Mouse (Mus musculus): ENCODE data around the gene Ubash3b.

Gene Ubash3b

GRCm38 (mm10) chr9:41166886-41167285, 5.4 kb upstream of the Ubash3b start:
- DNase-seq (ENCODE audit: low spot score in 2 of 2): no peak

DNA sequence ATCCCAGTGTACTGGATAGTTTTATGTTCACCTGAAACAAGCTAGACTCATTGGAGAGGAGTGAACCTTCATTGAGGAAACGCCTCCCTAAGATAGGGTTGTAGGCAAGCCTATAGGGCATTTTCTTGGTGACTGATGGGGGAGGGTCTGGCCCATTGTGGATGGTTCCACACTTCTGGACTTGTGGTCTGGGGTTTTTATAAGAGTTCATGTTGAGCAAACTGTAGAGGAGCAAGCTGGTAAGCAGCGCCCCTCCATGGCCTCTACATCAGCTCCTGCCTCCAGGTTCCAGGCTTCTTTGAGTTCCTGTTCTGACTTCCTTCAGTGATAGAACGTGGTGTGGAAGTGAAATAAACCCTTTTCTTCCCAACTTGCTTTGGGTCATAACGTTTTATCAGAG, 866 bp upstream of the Ubash3b start:
- DNase-seq (ENCODE audit: low spot score in 2 of 2): no peak

DNA sequence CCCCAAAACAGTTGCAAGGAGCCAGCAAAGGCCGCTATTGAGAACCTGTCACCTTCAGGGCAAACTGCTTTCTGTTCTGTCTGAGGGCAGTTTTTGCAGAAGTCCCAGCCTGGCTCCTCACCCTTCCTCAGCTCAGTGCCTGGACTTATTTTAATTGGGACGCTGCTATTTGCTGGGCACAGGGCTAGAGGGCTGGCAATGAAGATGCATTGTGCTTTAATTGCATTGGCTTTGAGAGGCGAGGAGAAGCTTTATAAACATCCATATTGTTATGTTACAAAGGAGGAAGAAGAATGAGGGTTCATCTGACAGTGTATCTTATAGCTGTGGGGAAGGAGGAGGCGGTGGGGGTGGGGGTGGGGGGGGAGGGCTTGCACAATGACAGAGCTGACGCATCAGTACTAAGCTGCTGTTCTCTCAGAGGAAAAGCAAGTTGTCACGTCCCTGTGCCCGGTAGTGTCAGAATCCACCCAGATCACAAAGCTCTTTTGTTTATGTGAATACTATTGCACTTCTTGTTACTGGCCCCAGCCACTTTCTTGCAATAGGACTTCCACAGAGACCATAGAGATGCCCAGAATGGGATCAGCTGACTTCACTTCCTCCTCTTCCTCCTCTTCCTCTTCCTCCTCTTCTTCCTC, 841 bp downstream of the Ubash3b start:
- DNase-seq (ENCODE audit: low spot score in 2 of 2): no peak

DNA sequence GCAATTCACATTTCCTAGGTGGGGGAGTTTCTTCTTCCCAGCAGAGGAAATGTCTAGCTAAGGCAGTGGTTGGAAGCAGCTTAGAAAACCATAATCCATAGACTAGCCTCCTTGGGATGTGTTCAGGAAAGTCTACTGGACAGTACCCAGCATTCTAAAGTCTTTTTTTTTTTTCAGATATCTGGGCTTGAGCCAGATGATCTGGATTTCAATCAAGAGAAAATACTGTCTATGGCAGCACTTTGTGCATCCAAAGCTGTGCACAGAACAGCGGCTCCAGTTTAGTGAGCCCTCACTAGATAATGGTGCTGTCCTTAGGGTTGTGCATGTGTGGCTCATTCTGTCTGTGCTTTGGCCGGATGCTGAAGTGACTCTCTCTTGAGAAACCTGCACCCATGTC, 2.3 kb downstream of the Ubash3b start:
- DNase-seq (ENCODE audit: low spot score in 2 of 2): no peak

DNA sequence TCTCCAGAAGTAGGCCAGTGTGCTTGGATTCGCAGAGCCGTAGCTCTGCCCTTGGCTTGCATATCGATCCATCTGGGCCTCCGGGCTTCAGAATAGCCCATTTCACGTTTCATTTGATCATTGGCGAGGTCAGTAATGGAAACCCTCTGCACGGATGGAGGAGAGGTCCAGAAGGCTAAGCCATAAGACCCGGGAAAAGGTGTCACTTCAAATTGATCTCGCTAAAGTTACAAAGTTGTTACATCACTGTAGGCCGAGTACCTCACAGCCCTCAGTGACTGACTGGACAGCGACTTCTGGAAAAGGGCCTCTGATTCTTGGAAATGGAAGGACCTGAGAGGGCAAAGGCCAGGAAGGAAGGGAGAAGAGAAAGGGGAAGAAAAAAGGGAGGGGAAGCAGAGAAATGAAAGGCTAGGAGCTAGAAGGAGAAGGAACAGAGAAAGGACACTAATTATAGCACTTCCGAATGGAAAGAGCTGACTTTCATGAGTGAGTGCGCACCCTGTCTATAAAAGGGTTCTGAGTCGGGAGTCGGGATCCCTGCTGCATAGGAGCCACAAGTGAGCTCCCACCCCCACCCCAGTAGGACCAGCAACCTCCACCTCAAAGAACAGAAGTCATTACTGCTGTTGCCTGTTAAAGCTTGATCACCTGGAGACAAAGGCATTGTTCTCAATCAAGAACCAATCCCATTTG, 3.5 kb downstream of the Ubash3b start:
- no peak for DNase-seq (ENCODE audit: low spot score in 2 of 2)

GRCm38 (mm10) chr9:41157020-41157871, 4.3 kb downstream of the Ubash3b start:
- DNase-seq (ENCODE audit: low spot score in 2 of 2): peak; percentile 64 to 71

- DNase-seq (ENCODE audit: low spot score in 2 of 2): no peak
Measured at GRCm38 (mm10) chr9:41156720-41157019, 4.8 kb downstream of the Ubash3b start.

- no peak for DNase-seq (ENCODE audit: low spot score in 2 of 2)
Measured at GRCm38 (mm10) chr9:41156006-41156719, 5.3 kb downstream of the Ubash3b start.

GRCm38 (mm10) chr9:41153979-41154378, 7.5 kb downstream of the Ubash3b start:
- DNase-seq (ENCODE audit: low spot score in 2 of 2): no peak

DNA sequence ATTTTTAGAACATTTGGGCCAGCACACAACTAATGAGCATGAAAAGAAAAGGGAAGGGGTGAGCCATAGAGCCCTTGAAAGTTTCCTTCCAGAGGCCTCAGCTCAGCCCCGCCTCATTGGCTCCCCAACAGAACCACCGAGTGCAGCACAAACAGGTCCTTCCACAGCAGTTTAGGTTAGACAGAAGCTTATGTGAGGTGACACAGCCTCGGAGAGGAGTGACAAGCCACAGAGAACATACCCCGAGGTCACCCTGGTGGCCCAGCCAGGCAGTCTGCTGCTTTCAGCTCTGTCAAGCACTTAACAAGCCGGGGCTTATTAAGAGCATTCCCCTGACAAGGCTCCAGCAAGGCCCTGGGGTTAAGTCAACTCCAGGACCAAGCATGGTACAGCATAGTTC, 8.4 kb downstream of the Ubash3b start:
- DNase-seq (ENCODE audit: low spot score in 2 of 2): no peak

DNA sequence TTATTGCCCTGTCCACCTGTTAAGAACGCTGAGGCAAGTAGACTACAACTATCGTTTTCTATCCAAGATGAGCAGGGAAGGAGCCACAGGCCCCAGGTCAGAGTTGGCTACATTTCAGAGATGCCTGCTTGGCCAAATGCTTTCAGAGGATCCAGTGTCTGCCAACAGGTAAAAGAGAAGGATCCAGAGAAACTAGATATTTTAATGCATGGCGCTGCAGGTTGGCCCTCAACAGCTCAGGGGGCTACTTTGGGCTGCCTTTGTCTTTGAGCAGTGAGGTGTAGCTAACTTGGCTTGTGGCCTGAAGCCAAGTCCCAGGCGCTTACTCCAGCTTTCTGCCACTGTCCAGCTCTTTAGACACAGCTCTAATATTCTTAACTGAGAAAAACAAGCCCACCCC, 10.0 kb downstream of the Ubash3b start:
- no peak for DNase-seq (ENCODE audit: low spot score in 2 of 2)

- no peak for DNase-seq (ENCODE audit: low spot score in 2 of 2)
Measured at GRCm38 (mm10) chr9:41149896-41150295, 11.6 kb downstream of the Ubash3b start.

DNA sequence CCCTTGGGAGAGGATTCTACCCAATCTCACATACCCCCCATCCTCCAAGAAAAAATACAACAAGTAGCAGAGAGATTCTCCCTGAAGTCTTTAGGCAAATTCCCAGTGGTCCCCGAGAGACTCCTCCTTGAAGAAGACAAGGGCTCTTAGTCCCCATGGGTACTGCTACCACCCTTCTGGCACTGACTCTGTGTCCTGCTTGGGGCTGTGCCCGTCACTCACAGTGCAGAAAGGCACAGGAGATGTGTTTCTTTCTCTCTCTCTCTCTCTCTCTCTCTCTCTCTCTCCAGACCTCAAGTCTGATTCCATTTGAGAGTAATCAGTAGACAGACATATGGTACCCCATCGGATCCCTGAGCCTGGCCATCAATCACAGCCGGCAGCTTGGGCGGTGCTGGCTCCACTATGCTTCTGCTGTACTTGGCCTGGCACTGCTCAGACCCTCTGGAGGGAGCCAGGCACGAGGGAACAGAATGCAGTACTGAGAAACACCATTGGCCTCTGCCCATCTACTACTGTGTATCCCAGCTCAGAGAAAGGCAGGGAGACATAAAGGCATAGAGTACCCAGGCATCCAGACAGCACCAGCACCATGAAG, 12.3 kb downstream of the Ubash3b start:
- no peak for DNase-seq (ENCODE audit: low spot score in 2 of 2)

DNA sequence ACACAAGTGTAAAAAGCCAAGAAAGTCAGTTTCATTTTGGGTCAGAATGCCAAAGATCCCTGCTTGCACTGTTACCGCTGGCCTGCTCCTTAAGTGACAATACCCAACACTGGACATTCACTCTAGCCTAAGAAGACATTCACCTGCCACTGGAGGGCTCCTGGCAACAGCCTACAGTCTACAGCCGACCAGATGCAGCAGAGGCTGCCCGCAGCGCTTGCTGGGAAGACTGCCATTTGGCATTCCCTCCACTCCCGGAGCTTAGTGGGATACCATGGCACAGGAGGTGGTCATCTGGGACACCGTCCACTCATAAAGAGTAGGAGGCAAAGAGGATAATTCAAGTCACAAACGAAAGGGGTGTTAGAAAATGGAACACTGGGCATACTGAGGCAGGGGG, 12.9 kb downstream of the Ubash3b start:
- DNase-seq (ENCODE audit: low spot score in 2 of 2): no peak

GRCm38 (mm10) chr9:41147203-41147842, 14.2 kb downstream of the Ubash3b start:
- DNase-seq (ENCODE audit: low spot score in 2 of 2): no peak

- no peak for DNase-seq (ENCODE audit: low spot score in 2 of 2)
Measured at GRCm38 (mm10) chr9:41143825-41144224, 17.7 kb downstream of the Ubash3b start.

DNA sequence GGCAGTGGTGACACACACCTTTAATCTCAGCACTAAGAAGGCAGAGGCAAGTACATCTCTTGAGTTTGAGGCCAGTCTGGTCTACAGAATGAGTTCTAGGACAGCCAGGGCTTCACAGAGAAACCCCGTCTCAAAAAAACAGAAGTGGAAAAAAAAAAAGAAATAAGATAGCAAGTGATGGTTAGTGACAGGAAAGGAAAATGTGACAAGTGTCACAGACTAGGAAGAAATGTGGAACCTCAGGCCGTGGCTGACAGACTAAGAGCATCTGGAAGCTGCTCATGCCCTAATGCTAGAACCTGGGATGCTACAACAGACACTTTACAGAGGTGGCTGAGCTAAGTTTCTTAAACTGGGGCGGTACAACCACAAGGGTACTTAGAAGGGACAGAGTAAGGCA, 18.4 kb downstream of the Ubash3b start:
- DNase-seq (ENCODE audit: low spot score in 2 of 2): no peak

- no peak for DNase-seq (ENCODE audit: low spot score in 2 of 2)
Measured at GRCm38 (mm10) chr9:41141026-41141425, 20.5 kb downstream of the Ubash3b start.

DNA sequence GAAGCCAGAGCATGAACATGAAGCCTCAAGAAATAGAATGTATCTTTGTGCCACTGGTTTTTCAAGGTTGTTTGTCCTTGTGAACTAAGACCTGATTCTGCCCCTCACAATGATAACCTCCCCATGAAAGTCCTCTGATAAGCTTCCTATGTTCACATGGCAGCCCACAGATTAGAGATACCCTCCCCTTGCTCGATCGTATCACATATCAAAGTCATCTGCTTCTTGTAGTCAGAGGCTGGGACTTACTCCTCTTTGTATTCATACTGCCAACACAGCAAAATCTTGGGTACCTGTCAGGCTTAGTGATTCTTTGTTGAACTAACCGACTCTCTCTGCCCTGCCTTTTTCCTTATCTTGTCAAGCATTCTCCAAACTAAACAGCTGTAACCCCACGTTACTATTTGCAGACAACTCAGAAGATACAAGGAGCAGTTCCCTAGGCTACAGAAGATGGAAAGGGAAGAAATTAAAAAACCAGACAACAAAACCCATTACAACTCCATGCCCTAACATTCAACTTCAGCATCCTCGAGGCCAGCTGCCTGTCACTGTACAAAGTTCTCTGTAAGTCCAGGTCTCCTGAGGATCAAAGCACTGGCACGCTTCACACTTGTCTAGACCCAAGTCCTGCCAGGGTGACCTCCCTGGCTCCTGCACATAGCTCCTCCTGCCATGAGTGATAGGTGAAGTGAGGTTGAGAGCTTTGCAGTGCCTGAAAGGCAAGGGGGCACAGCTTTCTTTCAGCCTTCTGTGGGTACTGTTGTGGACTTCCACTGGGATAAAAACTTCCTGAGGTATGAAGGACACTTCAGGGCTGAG, 22.3 kb downstream of the Ubash3b start:
- no peak for DNase-seq (ENCODE audit: low spot score in 2 of 2)

DNA sequence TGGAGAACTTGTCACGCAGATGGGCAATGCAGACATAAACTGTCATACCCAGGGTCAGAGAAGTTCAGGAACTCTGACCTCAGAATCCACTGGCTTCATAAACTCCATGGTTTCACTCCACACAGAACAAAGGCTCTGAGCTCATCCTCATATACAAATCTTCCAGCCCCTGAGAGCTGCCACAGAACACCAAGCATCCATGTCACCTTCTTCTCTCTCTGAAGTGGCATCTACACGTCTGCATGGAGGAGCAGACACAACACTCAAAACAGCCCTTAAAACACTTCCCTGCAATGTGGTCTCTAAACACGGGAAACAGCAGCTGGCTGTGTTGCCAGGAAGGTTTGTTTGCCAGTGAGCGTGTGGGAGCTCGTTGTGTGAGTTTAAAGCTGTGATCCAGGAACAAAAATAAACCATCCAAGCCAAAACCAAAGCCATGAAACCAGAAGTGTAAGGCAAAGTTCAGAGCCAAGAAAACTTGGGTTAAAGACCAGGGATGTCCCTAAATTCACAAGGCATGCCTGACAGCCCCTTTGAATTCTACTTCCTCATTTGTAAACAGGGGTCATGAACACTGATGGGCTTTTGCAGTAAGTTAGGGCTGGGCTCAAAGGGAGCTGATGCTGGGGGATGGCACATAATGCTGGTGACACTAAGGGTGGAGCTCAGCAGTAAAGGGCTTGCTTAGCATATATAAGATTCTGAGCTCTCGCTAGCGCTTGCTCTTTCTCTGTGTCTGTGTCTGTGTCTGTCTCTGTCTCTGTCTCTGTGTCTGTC, 24.6 kb downstream of the Ubash3b start:
- DNase-seq (ENCODE audit: low spot score in 2 of 2): no peak
